Mouse (Mus musculus) kidney, embryonic 15.5 days (tissue): ENCODE results near the gene Clec2g. TPM values are rescaled to one million over a fixed set of nuclear protein-coding genes. Genes with fewer than 3 reads are reported as not detected.
"Not testable (repeated sequence)": the region's sequence is repeated elsewhere in the genome, so short reads cannot be mapped to it uniquely, and the experiment has no call there.

ENCODE experiments used
- ATAC-seq: fragments of 200-750 bp; cut with Nextera tagmentation; replicated peaks from 2 replicates; pipeline ENCODE4 v1.8.0; 2017; ENCODE audit warnings: moderate TSS enrichment; ENCODE audit not compliant: low FRiP score
- H3K27ac ChIP-seq: fragments of 300-500 bp; sonication (generic); 2 replicates; pipeline ENCODE4 v1.5.1; 2015; ENCODE audit warnings: mild to moderate bottlenecking, inconsistent platforms
- H3K27me3 ChIP-seq: fragments of 300-500 bp; sonication (generic); 2 replicates; pipeline ENCODE4 v1.6.1; 2015; ENCODE audit warnings: inconsistent platforms
- H3K36me3 ChIP-seq: fragments of 300-500 bp; sonication (generic); 2 replicates; pipeline ENCODE4 v1.6.1; 2015; ENCODE audit warnings: inconsistent platforms
- H3K4me1 ChIP-seq: fragments of 300-500 bp; sonication (generic); 2 replicates; pipeline ENCODE4 v1.6.1; 2015; ENCODE audit warnings: inconsistent platforms
- H3K4me2 ChIP-seq: fragments of 300-500 bp; sonication (generic); 2 replicates; pipeline ENCODE4 v1.6.1; 2015; ENCODE audit warnings: moderate library complexity, mild to moderate bottlenecking, inconsistent platforms
- H3K4me3 ChIP-seq: fragments of 300-500 bp; sonication (generic); replicated peaks from 2 replicates; pipeline ENCODE4 v1.5.1; 2015; ENCODE audit warnings: mild to moderate bottlenecking, inconsistent platforms
- H3K9ac ChIP-seq: fragments of 300-500 bp; sonication (generic); 2 replicates; pipeline ENCODE4 v1.6.1; 2015; ENCODE audit warnings: mild to moderate bottlenecking, inconsistent platforms
- H3K9me3 ChIP-seq: fragments of 300-500 bp; sonication (generic); replicated peaks from 2 replicates; pipeline ENCODE4 v1.6.1; 2016; ENCODE audit warnings: inconsistent platforms
- WGBS: fragments of 180-500 bp; shearing (Covaris S2); methylation state at CpG from one replicate; pipeline ENCODE4 v1.1.7; 2015; ENCODE audit warnings: mixed read lengths; 5-methylcytosine and 5-hydroxymethylcytosine counted together
- polyA plus RNA-seq: library from polyadenylated mRNA; unstranded; fragments of >200 nt; fragmentation: Nextera tagmentation; extraction: Ambion mirVana; gene quantifications from 2 replicates; pipeline ENCODE4 v1.2.1, GENCODE M21; 2015

Gene Clec2g
- 0.06 TPM in 1 of 2 replicates, not detected in the other for polyA plus RNA-seq

DNA sequence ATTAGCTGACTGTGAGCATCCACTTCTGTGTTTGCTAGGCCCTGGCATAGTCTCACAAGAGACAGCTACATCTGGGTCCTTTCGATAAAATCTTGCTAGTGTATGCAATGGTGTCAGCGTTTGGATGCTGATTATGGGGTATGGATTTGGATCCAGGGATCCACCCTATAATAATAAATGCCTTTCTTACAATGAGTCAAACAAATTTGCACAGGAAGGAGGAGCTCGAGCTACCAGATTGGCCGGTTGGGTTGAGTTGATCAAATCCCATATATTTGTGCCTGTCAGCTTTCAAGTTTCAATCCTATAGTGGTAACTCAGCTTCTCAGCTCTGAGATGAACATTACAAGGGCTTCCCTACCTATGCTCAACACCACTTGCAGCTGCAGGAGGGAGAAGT is at the start of gene Clec2g:
Gene Clec2g (plus strand): TSS at position 301 of the 400 bp plus-strand sequence.
- not testable (repeated sequence) for H3K27me3 ChIP-seq, H3K4me2 ChIP-seq, H3K27ac ChIP-seq, H3K9ac ChIP-seq, H3K36me3 ChIP-seq, H3K4me1 ChIP-seq, ATAC-seq, H3K4me3 ChIP-seq, H3K9me3 ChIP-seq
- 92% methylated on average over 4 of the region's 4 CpGs for WGBS

DNA sequence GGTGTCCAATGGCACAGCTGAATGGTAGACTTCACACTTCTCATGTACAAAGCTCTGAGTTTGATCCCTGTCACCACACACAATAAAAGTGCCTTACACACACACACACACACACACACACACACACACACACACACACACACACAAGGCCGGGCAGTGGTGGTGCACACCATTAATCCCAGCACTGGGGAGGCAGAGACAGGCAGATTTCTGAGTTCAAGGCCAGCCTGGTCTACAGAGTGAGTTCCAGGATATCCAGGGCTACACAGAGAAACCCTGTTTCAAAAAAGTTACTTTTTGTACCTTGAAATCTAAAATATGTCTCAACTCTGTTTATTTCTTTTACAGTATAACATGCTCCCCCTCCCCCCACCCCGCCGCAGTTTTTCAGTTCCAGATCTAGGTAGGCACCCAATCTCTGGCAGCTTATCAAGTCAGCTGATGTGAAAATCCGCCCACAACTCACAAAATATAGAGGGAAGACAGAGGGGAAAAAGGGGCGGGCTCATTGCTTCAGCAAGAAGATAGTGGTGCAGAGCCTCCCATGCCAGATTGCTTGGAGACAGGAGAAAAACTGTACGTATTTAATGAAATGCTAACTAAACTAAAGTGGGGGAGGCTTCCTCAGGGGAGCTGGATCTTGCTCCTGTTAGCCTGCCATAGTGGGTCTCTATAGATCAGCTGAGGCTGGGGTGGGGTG is 46.9 kb upstream of the Clec2g start, which contains the start of gene Clec2i:
Gene Clec2i (plus strand): TSS at position 498 of the 700 bp plus-strand sequence.
- not testable (repeated sequence) for H3K4me3 ChIP-seq, ATAC-seq, H3K4me1 ChIP-seq, H3K4me2 ChIP-seq, H3K9ac ChIP-seq, H3K9me3 ChIP-seq, H3K36me3 ChIP-seq, H3K27me3 ChIP-seq, H3K27ac ChIP-seq
- 86% methylated on average over 6 of the region's 6 CpGs for WGBS

DNA sequence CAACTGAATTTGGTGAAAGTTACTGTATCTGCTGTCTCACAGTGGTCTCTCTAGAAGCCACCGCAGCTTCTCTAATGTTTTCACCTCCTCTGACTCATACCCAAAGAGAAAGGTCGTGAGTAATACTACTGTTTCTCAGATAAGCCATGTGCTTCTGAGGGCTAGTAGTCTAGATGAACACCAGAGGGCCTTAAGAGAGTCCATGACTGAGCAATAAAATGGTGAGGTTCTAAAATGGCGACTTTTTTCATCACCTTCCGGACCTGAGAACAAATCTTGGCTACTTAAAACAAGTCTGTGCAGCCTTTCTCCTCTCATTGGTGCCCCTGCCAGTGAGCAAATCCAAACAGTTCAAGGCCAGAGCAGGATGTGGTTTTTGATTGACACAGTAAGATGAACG is 45.3 kb upstream of the Clec2g start:
- H3K9me3 ChIP-seq: no peaks in the 10 kb centered on the region
- 80% methylated on average over 5 of the region's 5 CpGs for WGBS
- no peaks in the 10 kb centered on the region for H3K27me3 ChIP-seq
- no peak overlapping the region for H3K4me3 ChIP-seq
- H3K27ac ChIP-seq: no peak overlapping the region
- H3K4me1 ChIP-seq: no peaks in the 10 kb centered on the region
- H3K36me3 ChIP-seq: no peaks in the 10 kb centered on the region
- no peak overlapping the region for H3K9ac ChIP-seq
- H3K4me2 ChIP-seq: no peak overlapping the region
- no peak for ATAC-seq

DNA sequence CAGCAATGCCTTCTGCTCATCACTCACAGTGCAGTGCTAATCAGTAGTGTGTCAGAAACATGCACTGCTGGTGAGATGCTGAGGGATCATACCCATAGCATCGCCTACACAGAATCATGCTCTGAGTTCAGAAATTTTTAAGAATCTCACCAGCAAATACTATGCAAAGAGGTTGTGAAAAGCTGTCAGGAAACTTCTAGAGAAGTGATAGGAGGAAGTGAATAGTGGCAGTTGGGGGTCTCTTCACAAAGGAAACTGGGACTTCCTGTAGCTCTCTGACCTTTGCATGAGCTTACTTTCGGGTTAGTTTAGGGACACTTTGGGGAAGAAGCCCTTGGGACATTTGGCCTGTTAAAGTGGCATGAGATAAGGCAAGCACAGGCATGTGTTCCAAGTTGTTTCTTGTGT is 43.2 kb upstream of the Clec2g start, which contains the start of gene BC035044:
Gene BC035044 (minus strand): TSS at position 179 of the 408 bp plus-strand sequence.
- H3K4me3 ChIP-seq: no peak within 1 kb of the TSS
- ATAC-seq: no peak
- no peaks in the 10 kb centered on the region for H3K4me1 ChIP-seq
- no peak within 1 kb of the TSS for H3K27ac ChIP-seq
- H3K9ac ChIP-seq: no peak within 1 kb of the TSS
- no peaks in the 10 kb centered on the region for H3K27me3 ChIP-seq
- H3K9me3 ChIP-seq: no peaks in the 10 kb centered on the region
- H3K4me2 ChIP-seq: no peak within 1 kb of the TSS
- WGBS: 56% methylated on average over 2 of the region's 2 CpGs
- H3K36me3 ChIP-seq: no peaks in the 10 kb centered on the region

GRCm38 (mm10) chr6:128895404-128896001 is 38.7 kb upstream of the Clec2g start:
- no peak overlapping the region for H3K4me3 ChIP-seq
- 82% methylated on average over 3 of the region's 3 CpGs for WGBS
- H3K9ac ChIP-seq: no peak overlapping the region
- no peak overlapping the region for H3K4me2 ChIP-seq
- no peak for ATAC-seq
- no peaks in the 10 kb centered on the region for H3K36me3 ChIP-seq
- H3K9me3 ChIP-seq: no peaks in the 10 kb centered on the region
- H3K27me3 ChIP-seq: no peaks in the 10 kb centered on the region
- no peaks in the 10 kb centered on the region for H3K4me1 ChIP-seq
- no peak overlapping the region for H3K27ac ChIP-seq

- 74% methylated on average over 2 of the region's 2 CpGs for WGBS
- no peak overlapping the region for H3K4me3 ChIP-seq
- no peaks in the 10 kb centered on the region for H3K27me3 ChIP-seq
- H3K27ac ChIP-seq: no peak overlapping the region
- no peaks in the 10 kb centered on the region for H3K4me1 ChIP-seq
- H3K9me3 ChIP-seq: no peaks in the 10 kb centered on the region
- ATAC-seq: no peak
- no peaks in the 10 kb centered on the region for H3K36me3 ChIP-seq
- no peak overlapping the region for H3K9ac ChIP-seq
- no peak overlapping the region for H3K4me2 ChIP-seq
Measured at GRCm38 (mm10) chr6:128900044-128900443, 34.1 kb upstream of the Clec2g start.

DNA sequence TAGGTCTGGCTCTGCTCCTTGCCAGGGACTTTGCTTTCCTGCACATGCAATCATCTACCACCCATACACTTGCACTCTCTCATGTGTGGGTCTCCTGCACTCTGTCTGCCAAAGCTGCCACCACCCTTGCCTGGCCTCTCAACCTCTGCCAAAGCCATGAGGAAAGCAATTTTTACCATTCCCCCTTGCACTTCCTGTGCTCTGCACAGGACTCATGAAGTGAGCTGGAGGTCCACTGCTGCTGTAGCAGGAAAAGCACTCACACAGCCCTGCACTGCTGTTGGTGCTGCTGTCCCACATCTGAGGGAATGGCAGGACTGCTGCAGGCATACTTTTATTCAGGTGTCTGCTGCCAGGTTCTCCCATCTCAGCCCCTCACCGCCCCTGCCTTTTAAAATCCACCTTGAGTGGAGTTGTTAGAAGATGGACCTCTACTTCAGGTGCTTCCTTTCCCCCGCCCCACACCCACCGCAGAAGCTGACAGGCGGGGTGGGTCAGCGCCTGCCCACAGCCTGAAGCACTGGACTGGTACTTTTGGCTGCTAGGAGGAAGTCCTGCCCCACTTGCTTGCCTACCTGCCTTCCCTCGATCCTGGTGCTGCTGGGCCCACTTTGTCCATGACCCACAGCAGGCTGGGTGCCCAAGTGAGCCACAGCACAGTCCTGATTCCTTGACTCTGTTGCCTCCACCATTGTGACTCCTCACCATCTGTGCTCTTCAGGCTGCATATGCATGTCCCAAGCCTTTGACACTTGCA is 33.2 kb upstream of the Clec2g start:
- H3K4me1 ChIP-seq, ATAC-seq: not testable (repeated sequence)
- 89% methylated on average over 6 of the region's 6 CpGs for WGBS

DNA sequence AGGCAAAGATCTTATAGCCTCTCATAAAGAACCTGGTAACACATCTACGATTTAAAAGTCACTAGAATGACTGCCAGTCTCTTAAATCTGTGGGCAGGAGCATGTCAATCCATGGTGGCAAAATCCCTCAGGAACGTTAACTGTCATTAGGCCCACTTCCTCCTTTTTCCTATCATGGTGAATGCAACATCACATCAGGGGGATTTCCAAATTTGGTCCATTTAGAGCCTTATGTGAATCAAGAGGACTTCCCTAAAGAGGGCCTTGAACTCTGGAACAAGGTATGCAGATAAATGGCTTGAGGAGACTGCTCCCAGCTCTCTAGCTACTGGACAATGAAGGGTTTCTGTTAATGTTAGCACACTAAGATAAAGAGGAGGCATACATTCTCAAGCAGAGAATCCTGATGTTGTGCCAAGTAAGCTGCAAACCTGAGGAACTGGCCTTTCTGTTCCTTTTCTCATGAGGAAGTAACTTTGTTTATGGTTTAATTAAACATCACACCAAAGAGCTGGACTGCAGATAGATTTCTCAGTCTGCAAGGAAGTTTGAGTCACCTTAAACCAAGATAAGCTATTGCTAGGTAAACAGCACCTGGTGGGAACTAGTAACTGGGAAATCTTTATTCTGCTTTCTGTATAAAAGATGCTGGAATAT is 20.5 kb upstream of the Clec2g start:
- WGBS: 80% methylated on average over 2 of the region's 2 CpGs
- no peak for ATAC-seq

More for the DNA sequence above, 33.2 kb upstream of the Clec2g start:
- H3K36me3 ChIP-seq, H3K27me3 ChIP-seq, H3K4me2 ChIP-seq, H3K9ac ChIP-seq, H3K27ac ChIP-seq, H3K4me3 ChIP-seq, H3K9me3 ChIP-seq: not testable (repeated sequence)

DNA sequence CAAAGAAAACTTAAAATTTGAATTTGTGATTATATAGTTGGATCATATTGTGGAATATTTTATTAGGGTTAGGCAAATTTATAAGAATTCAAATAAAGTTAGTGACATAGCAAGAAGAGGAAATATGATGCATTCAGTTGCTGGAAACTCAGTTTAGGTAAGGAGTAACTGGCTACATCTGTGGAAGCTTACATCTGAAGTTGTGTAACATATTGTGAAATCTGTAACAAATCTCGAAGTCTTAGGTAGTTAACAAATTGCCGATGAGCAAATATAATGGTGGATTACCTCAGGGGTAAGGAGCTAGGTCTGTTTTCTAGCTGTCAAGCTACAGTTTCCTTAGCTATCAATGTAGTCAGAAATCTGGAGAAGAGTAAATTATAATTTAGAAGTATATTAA is 16.9 kb upstream of the Clec2g start:
- Histone ChIP-seq H3K36me3 (no peaks in the 10 kb centered on the region), H3K4me3 (no peak overlapping the region), H3K9ac (no peak overlapping the region), H3K27me3 (no peaks in the 10 kb centered on the region), H3K9me3 (no peaks in the 10 kb centered on the region), H3K4me2 (no peak overlapping the region), H3K4me1 (no peaks in the 10 kb centered on the region), H3K27ac (no peak overlapping the region)
- no peak for ATAC-seq
- WGBS: 91% methylated on average over 2 of the region's 2 CpGs

More for the DNA sequence above, 20.5 kb upstream of the Clec2g start:
- no peak overlapping the region for H3K4me3 ChIP-seq
- H3K9me3 ChIP-seq: no peaks in the 10 kb centered on the region
- no peak overlapping the region for H3K27ac ChIP-seq
- no peak overlapping the region for H3K4me2 ChIP-seq
- H3K36me3 ChIP-seq: no peaks in the 10 kb centered on the region
- no peaks in the 10 kb centered on the region for H3K4me1 ChIP-seq
- H3K9ac ChIP-seq: no peak overlapping the region
- H3K27me3 ChIP-seq: no peaks in the 10 kb centered on the region

- Histone ChIP-seq H3K4me2 (no peak overlapping the region), H3K9ac (no peak overlapping the region), H3K36me3 (no peaks in the 10 kb centered on the region), H3K4me1 (no peaks in the 10 kb centered on the region), H3K27me3 (no peaks in the 10 kb centered on the region), H3K4me3 (no peak overlapping the region), H3K27ac (no peak overlapping the region), H3K9me3 (no peaks in the 10 kb centered on the region)
- ATAC-seq: no peak
- 74% methylated on average over 2 of the region's 2 CpGs for WGBS
Measured at GRCm38 (mm10) chr6:128933050-128933449, 1.1 kb upstream of the Clec2g start.

GRCm38 (mm10) chr6:128935889-128936665 is 1.9 kb downstream of the Clec2g start:
- not testable (repeated sequence) for ATAC-seq, H3K27me3 ChIP-seq, H3K9ac ChIP-seq, H3K4me2 ChIP-seq, H3K27ac ChIP-seq, H3K4me1 ChIP-seq, H3K36me3 ChIP-seq, H3K4me3 ChIP-seq, H3K9me3 ChIP-seq
- 90% methylated on average over 4 of the region's 13 CpGs for WGBS
